Mouse (Mus musculus) megakaryocyte progenitor cell, adult 5-6 weeks (primary cell): ENCODE results near the gene Gm2a. TPM values are rescaled to one million over a fixed set of nuclear protein-coding genes. Genes with fewer than 3 reads are reported as not detected.

ENCODE experiments used
- ATAC-seq: replicated peaks from 2 replicates; pipeline ENCODE4 v1.8.0; 2016; ENCODE audit warnings: mild to moderate bottlenecking, moderate TSS enrichment, inconsistent platforms; ENCODE audit not compliant: poor library complexity
- total RNA-seq, 2 experiments: library from RNA; stranded (forward) in 1 of 2; stranded (reverse) in 1 of 2; fragments of 157-497, 149-512 nt in 1 of 2; fragments of 200-1000 nt in 1 of 2; gene quantifications; 2 replicates each; pipeline versions ENCODE4 v1.2.3 to v1.2.4; 2015 to 2017

The Gm2a gene
- total RNA-seq (2015) = 89.0 and 92.0 TPM in 2 replicates
- total RNA-seq (2017) = 53.6 and 54.6 TPM in 2 replicates

DNA sequence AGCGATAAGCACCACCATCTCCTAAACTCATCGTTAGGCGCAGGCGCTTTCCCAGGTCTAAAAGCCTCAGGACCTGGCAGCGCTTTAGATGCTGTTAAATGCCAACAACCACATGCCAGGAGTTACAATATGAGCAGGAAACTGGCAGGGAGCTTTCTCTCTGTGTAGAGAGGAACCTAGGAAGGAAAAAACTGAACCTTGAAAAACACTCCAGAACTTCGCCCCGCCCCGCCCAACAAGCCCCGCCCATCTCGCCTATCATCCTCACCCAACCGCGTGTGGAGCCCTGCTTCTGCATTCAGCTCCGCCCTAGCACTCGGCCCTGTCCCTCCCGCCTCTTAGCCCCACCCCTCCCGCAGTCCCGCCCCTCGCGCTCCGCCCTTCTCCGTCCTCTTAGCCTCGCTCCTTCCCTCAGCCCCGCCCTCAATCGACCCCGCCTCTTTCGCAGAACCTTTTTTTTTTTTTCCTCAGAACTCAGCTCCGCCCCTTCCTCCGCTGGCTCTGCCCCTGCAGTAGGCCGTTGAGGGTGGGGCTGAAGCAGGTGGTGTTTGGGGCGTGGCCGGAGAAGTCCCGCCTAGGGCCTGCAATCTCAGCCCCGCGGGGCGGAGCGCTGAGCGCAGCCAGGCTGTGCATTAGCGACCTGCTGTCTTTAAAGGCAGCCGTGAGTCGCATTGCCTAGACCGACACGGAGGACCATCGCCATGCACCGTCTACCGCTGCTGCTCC lies at the start of gene Gm2a:
Gm2a (plus strand) TSS at position 653 of the 726 bp plus-strand sequence.
- peak; percentile 91 for ATAC-seq

DNA sequence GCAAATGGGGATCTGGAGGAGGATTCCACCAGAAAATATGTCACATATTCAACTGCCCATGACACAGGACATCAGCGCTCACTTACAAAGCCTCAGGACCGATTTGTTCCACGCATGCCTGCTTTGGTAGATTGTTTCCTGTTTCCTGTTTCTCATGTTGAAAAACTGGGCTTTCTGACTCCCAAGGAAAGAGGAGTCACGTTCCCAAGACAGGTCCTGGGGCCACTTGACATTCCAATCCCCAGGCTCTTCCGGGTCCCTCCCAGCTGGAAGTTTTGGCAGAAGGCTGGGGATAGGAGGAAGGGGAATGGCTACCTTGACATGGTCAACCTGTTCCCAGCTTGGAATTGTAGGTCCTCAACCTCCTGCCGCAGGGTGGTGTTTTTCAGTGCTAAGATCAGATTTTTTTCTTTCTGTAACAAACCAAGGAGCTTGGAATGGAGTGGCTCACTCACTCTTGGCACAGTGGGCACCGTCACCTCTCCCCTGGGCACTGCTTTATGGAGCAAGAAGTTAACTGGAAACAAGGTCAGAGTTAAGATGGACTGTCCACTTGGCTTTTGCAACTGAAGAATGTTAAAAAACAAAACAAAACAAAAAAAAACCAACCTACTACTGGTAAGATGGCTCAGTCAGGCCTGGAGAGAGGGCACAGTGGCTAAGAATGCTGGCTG lies 46.9 kb upstream of the Gm2a start:
- ATAC-seq = no peak

DNA sequence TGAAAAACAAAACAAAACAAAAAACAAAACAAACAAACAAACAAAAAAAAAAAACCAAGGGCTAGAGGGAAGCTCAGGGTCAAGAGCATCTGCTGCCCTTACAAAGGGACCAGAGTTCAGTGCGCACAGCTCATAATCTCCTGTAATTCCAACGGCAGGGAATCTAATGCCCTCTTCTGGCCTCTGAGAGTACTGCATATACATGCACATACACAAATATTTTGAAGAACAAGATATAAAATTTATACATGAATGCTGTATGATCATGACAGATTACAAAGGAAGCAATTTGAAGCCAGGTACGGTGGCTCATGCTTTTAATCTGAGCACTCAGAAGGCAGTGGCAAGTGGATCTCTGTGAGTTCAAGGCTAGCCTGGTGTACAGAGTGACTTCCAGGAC lies 40.4 kb upstream of the Gm2a start:
- no peak for ATAC-seq

DNA sequence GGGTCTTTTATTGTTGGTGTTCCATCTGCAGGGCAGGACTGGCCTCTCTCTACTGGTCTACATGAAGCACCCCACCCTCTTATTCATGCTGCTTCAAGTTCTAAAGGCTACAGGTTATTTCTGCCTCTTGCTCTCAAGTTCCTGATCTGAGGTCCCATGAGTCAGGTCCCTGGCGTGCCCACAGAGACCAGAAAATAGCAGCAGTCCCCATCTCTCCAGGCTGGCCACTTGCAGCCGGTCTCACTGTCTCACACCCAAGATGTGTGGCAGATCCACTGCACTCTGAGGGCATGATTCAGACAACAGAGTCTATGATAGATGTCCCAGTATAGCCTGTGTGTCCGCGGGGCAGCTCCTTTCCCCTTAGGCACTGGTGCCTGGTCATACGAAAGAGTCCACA lies 37.1 kb upstream of the Gm2a start:
- no peak for ATAC-seq

GRCm38 (mm10) chr11:55062856-55063255 lies 35.1 kb upstream of the Gm2a start:
- no peak for ATAC-seq

DNA sequence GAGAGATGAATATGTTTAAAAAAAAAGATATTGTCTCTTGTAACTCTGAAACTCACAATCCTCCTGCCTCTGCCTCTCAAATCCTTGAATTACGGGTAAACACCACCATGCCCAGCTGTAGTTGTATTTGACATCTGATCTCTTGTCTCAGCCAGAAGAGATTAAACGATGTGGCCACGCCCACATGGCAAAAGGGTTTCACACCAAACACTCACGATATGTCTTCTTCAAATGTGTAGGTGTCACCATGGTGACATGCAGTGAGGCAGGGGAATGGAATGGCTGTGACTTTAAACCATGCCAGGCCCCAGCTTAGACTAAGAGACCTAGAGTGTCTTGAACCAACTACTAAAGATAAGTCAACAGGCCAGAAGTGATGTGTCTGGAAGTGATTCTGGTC lies 31.0 kb upstream of the Gm2a start:
- ATAC-seq = no peak

DNA sequence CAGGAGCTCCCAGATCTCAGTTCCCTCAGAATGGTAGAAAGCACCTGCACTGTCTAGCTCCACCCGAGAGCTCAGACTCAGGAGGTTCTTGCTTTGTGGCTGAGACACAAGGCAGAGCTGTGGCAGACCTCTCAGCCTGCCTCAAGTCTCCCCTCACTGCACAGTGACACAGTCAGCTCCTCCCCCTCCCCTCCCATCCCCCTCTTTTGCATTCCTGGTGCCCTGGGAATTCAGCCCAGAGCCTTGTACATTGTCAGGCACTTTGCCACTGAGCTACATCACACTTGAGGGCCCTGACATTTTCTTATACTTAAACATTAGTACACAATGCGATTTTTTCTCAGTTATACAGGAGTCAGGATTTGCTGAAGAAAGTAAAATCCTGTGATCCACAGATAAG lies 28.9 kb upstream of the Gm2a start:
- ATAC-seq = no peak

DNA sequence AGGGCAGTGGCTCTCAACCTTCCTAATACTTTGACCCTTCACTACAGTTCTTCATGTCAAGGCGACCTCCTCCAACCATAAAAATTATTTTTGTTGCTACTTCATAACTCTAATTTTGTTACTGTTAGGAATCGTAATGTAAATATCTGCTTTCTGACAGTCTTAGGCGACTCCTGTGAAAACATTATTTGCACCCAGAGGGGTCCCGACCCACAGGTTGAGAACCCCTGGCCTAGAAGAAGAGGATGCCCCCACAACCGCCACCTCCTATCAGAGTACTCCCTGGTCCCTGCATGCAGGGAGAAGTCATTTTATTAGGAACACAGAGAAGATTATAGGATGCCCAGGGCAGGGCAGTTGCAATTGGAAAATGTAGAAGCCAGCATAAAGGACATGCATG lies 26.6 kb upstream of the Gm2a start:
- ATAC-seq = no peak

DNA sequence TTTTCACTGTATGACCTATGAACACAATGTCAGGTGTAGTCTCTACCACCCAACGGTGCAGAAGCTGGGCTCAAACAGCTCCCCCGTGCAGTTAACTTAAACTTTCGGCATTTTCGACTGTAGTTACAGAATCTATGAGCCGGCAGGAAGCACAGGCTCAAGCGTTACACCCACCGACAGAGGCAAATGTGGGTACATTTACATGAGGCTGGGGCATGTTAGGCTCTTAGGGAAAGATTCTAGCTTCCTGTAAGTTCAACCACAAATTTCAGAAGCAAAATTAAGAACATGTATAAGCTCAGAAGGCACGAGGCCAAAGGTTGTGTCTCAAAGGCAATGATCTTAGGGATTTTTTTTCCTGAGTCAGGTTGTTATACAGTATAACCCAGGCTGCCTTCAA lies 25.4 kb upstream of the Gm2a start:
- no peak for ATAC-seq

GRCm38 (mm10) chr11:55073191-55073590 lies 24.7 kb upstream of the Gm2a start:
- no peak for ATAC-seq

- ATAC-seq = no peak
Observed at GRCm38 (mm10) chr11:55075602-55076001, 22.3 kb upstream of the Gm2a start.

- ATAC-seq = 0 out of 2 replicates have a peak, but pooled peaks have one; percentile 18
Observed at GRCm38 (mm10) chr11:55076234-55076633, 21.7 kb upstream of the Gm2a start.

DNA sequence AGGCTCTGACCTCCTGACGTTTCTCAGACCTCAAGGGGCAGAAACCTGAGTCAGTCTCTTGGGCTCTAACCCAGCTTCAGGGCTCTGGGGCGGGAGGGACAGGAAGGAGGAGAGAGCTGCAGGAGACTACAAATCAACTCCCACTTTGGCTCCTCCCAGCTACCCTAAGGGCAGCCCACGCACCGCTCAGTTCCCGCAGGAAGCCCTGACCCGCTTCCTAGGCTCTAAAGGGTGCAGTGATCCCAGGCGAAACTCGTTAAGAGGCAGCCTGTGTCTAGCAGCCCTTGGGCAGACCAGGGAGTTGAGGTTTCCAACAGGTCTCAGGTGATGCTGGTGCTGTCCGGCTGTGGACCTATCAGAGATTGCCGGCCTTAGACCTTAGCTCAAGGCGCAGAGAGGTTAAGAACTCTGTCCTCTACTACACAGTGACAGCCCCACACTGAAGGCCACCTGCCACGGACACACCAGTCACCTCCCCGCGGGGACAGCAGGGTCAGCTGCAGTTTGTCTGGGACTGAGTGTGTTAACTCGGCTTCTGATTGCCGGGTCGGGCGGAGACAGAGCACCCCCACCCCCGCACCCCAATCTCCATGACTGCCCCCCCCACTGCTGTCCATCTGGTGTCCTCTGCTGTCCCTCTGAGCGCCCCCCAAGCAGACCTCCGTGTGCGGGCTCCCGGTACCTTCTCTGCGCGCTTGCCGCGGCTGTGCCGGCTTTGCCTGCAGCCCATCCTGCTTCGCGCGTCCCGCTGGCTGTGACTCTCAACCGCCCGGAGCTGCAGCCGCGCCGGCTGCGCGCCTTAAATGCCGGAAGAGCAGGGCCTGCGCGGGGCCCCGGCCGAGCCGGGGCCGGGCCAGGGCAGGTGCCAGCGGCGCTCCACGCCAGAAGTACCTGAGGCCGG lies 20.3 kb upstream of the Gm2a start, which contains the start of gene Ccdc69:
Ccdc69 (minus strand) TSS at position 801 of the 901 bp plus-strand sequence.
- peak; percentile 86 for ATAC-seq

- ATAC-seq = no peak
Observed at GRCm38 (mm10) chr11:55078502-55078901, 19.4 kb upstream of the Gm2a start.

DNA sequence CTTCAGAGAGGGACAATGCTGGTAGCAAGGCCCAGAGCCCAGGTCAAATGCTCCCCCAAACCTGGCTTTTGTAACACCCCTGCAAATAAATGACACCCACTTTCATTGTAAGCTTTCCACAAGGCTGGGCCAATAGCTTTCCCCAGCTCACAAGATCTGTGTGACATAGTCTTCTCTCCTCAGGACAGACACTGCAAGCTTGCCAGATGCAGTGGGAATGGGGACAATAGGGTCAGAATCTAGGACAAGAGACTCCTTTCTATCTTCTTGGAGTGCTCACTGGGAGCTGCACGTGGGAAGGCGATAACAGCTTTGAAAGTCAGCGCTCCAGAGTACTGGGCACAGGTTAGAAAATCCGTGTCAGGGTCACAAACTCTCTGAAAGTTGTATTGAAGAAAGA lies 18.7 kb upstream of the Gm2a start:
- ATAC-seq = no peak

DNA sequence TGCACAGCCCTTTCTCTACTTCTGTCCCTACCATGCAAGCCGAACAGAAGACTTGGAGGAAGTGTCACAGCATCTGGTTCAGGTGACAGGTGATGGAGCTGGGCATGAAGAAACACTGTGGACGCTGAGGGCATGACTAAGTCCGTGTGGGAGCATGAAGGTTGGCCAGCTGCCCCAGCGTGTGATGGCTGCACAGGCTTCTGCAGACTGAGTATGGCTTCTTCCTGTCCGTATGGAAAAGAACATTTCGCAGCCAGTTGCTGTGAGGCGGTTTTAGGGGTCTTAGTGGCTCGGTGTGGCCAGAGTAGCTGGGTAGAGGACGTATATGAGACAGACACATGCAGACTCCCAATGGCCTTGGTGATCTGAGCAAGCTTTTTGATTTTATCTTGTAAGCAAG lies 16.7 kb upstream of the Gm2a start:
- ATAC-seq = no peak

- no peak for ATAC-seq
Observed at GRCm38 (mm10) chr11:55084629-55085028, 13.3 kb upstream of the Gm2a start.

DNA sequence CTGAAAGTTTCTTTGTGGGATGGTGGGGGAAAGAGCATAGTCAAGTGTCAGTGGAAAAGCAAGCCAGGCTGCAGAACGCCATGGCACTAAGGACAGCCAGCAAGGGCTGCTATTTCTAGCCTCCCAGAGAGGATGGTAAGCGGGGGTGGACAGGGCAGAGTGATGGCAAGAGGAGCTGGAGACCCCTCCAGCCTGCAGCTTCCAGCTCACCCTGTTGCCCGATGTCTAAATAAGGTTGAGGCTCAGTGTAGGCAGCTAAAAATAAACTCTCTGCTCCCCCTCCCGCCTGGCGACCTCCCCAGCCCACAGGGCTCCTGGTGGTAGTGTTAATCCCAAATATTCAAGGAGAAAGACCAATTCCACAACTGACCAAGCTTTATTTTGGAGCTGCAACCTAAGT lies 12.5 kb upstream of the Gm2a start:
- no peak for ATAC-seq

DNA sequence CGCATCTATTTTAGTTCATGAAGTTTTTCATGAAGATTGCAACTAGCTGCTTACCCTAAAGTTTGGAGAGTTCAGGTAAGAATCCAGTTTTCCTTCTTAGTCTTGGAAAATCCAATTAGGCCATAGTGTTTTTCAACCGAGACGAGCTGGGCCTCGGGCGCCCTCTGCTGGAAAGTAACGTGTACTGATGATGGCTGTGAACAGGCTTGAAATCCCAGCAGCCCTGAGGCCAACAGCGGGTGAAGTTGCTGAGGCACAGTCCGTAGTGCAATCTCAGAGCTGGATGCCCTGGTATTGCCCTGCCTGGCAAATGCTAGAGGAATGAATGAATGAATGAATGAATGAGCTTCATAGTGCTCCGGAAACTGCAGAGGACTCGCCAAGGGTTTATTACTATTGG lies 10.9 kb upstream of the Gm2a start:
- peak; percentile 96 for ATAC-seq

DNA sequence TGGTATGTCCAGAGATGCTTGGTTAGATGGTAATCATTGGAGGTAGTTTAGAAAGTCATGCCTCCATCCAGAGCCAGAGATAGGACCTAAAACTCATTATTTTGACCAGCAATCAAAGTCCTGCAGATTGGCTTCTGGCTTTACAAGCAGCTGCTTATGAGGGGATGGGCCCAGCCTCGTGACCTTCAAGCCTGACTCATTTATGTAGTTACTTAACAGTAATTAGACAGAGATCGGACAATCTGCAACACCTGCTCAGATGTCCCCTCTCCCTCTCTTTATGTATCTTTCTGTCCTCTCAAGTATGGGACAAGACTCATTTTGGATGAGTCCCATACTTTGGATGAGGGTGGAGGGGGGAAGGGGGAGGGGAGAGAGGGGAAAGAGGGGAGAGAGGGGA lies 8.0 kb upstream of the Gm2a start:
- no peak for ATAC-seq

DNA sequence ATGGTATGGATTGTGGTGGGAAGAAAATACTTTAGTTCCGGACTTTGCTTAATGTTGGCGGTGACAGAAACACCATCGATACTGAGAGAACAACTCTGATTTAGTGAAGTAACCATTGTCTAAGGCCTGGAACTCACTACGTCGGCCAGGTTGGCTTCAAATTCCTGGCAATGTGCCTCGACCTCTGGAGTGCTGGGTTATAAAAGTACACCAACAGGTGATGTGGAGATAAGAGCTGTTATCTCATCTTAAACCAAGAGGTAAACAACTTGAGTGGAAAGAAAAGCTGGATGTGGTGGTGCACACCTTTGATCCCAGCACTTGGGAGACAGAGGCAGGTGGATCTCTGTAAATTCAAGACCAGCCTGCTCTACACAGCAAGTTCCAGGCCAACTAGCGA lies 4.8 kb upstream of the Gm2a start:
- ATAC-seq = no peak
